Mouse (Mus musculus): ENCODE measurements around the gene Ypel4. TPM values are rescaled to one million over a fixed set of nuclear protein-coding genes. Genes with fewer than 3 reads are reported as not detected.

Ypel4 gene
- total RNA-seq, 2 experiments from 2014 or later = 1.2 TPM

GRCm38 (mm10) chr2:84757026-84757682 lies 23.3 kb downstream of the Ypel4 start:
- intact Hi-C loops (cut with DNase I) = no loop called here
- DNase-seq = no peak

GRCm38 (mm10) chr2:84758542-84759127 lies 24.8 kb downstream of the Ypel4 start:
- intact Hi-C loops (cut with DNase I) = no loop called here

GRCm38 (mm10) chr2:84760777-84761176 lies 26.9 kb downstream of the Ypel4 start:
- DNase-seq = no peak
- intact Hi-C loops (cut with DNase I) = loop anchor here (5.0 kb wide), 1 partner anchor 37 kb away; the partner anchor contains the start of gene Ube2l6

More at GRCm38 (mm10) chr2:84758542-84759127, 24.8 kb downstream of the Ypel4 start:
- peak in 1 of 2 experiments; percentile 35 for DNase-seq

GRCm38 (mm10) chr2:84761309-84761708 lies 27.5 kb downstream of the Ypel4 start:
- DNase-seq = no peak

GRCm38 (mm10) chr2:84761840-84762239 lies 28.0 kb downstream of the Ypel4 start:
- intact Hi-C loops (cut with DNase I) = loop anchor here (5.0 kb wide), 1 partner anchor 35 kb away; the partner anchor contains the start of gene Ube2l6
- no peak for DNase-seq

More at GRCm38 (mm10) chr2:84761309-84761708, 27.5 kb downstream of the Ypel4 start:
- intact Hi-C loops (cut with DNase I) = loop anchor here (5.0 kb wide), 1 partner anchor 36 kb away; the partner anchor contains the start of gene Ube2l6

- intact Hi-C loops (cut with DNase I) = loop anchor here (5.0 kb wide), 1 partner anchor 35 kb away; the partner anchor contains the start of gene Ube2l6
- no peak for DNase-seq
These were observed 28.4 kb downstream of the Ypel4 start for GRCm38 (mm10) chr2:84762295-84762694.

GRCm38 (mm10) chr2:84762818-84763217 lies 29.0 kb downstream of the Ypel4 start:
- intact Hi-C loops (cut with DNase I) = loop anchor here (5.0 kb wide), 1 partner anchor 34 kb away; the partner anchor contains the start of gene Ube2l6
- no peak for DNase-seq

GRCm38 (mm10) chr2:84770501-84770900 lies 36.6 kb downstream of the Ypel4 start:
- DNase-seq = peak; percentile 51 to 56
- intact Hi-C loops (cut with DNase I) = no loop called here

GRCm38 (mm10) chr2:84772454-84772853 lies 38.6 kb downstream of the Ypel4 start:
- no peak for DNase-seq
- intact Hi-C loops (cut with DNase I) = no loop called here

GRCm38 (mm10) chr2:84773195-84773594 lies 39.3 kb downstream of the Ypel4 start:
- intact Hi-C loops (cut with DNase I) = no loop called here
- DNase-seq = peak in 1 of 2 experiments; percentile 17

- peak; percentile 71 to 76 for DNase-seq
- intact Hi-C loops (cut with DNase I) = no loop called here
These were observed 40.9 kb downstream of the Ypel4 start for GRCm38 (mm10) chr2:84774751-84775150.

GRCm38 (mm10) chr2:84775241-84775640 lies 41.4 kb downstream of the Ypel4 start, which contains the start of gene Serping1:
TSS of gene Serping1 (minus strand) at chr2:84775444.
- DNase-seq = peak in 1 of 2 experiments; percentile 30
- intact Hi-C loops (cut with DNase I) = no loop called here

GRCm38 (mm10) chr2:84775665-84776064 lies 41.8 kb downstream of the Ypel4 start:
- peak; percentile 28 to 47 for DNase-seq
- intact Hi-C loops (cut with DNase I) = no loop called here

GRCm38 (mm10) chr2:84777706-84778105 lies 43.8 kb downstream of the Ypel4 start:
- intact Hi-C loops (cut with DNase I) = no loop called here
- no peak for DNase-seq

GRCm38 (mm10) chr2:84779210-84779609 lies 45.4 kb downstream of the Ypel4 start:
- DNase-seq = no peak
- intact Hi-C loops (cut with DNase I) = no loop called here

GRCm38 (mm10) chr2:84783315-84783714 lies 49.5 kb downstream of the Ypel4 start:
- intact Hi-C loops (cut with DNase I) = no loop called here
- DNase-seq = no peak

GRCm38 (mm10) chr2:84783840-84784566 lies 50.1 kb downstream of the Ypel4 start:
- DNase-seq = peak in 1 of 2 experiments; percentile 43
- intact Hi-C loops (cut with DNase I) = no loop called here
